Mouse (Mus musculus) cerebellum, adult 2 months (tissue): ENCODE results near the gene Sccpdh. TPM values are rescaled to one million over a fixed set of nuclear protein-coding genes. Genes with fewer than 3 reads are reported as not detected.

Experiments
- DNase-seq, 2 experiments: peaks; one replicate each; pipeline ENCODE4 v3.0.0; 2021
- H3K27ac ChIP-seq: fragments of 200-500 bp; 2 replicates; pipeline ENCODE4 v1.5.1; 2012; ENCODE audit warnings: low read length, control low read depth, inconsistent platforms; ENCODE audit not compliant: insufficient read depth
- H3K27me3 ChIP-seq: fragments of 200-500 bp; 2 replicates; pipeline ENCODE4 v1.6.1; 2012; ENCODE audit warnings: inconsistent platforms, mild to moderate bottlenecking, low read length, moderate library complexity; ENCODE audit not compliant: control insufficient read depth, insufficient read depth
- H3K4me1 ChIP-seq: fragments of 200-500 bp; 2 replicates; pipeline ENCODE4 v1.6.1; 2011; ENCODE audit warnings: low read length; ENCODE audit not compliant: control insufficient read depth, insufficient read depth
- H3K4me3 ChIP-seq: fragments of 200-500 bp; replicated peaks from 2 replicates; pipeline ENCODE3; 2011; ENCODE audit warnings: mild to moderate bottlenecking, low read depth, low read length, control low read depth; ENCODE audit not compliant: insufficient read depth
- CTCF ChIP-seq: fragments of 200-500 bp; IDR thresholded peaks from 2 replicates; pipeline ENCODE4 v1.5.1; 2011; ENCODE audit warnings: low read depth, mild to moderate bottlenecking, control low read depth, low read length, moderate library complexity, borderline replicate concordance; ENCODE audit not compliant: insufficient read depth
- POLR2A ChIP-seq: fragments of 200-500 bp; IDR thresholded peaks from 2 replicates; pipeline ENCODE4 v1.6.1; 2011; ENCODE audit warnings: low read length, control low read depth, borderline replicate concordance; ENCODE audit not compliant: insufficient read depth
- WGBS: fragments of 180-500 bp; shearing (Covaris S2); methylation state at CpG from one replicate; pipeline ENCODE4 v1.1.7; 2018; 5-methylcytosine and 5-hydroxymethylcytosine counted together
- polyA plus RNA-seq: library from polyadenylated mRNA; depleted of rRNA; stranded (reverse); fragments of >200 nt; gene quantifications from 2 replicates; pipeline ENCODE4 v1.2.3, GENCODE M21; 2012; rRNA removed

Gene Sccpdh
- 131 and 140 TPM in 2 replicates for polyA plus RNA-seq

- DNase-seq = peak; percentile 85 to 86
- TF ChIP-seq CTCF (no peak), POLR2A (0 out of 2 replicates have a peak, but pooled peaks have one; percentile 31)
- WGBS = under 1% methylated on average over 82 of the region's 84 CpGs
- Histone ChIP-seq H3K4me1 (peaks cover 3% of the 10 kb centered on the region), H3K4me3 (peak within 1 kb of the TSS; percentile 70), H3K27me3 (no peaks in the 10 kb centered on the region), H3K27ac (peak within 1 kb of the TSS; percentile 6; the same call in 1 of the 2 replicates)
Measured at GRCm38 (mm10) chr1:179668013-179668805, at the start of gene Sccpdh. Gene Sccpdh (plus strand): TSS chr1:179668210.

GRCm38 (mm10) chr1:179622665-179623064 is 45.3 kb upstream of the Sccpdh start:
- H3K4me1 ChIP-seq = peaks cover 4% of the 10 kb centered on the region; the same call in 1 of the 2 replicates
- no peaks in the 10 kb centered on the region for H3K27me3 ChIP-seq
- no peak for TF ChIP-seq POLR2A
- no peak for TF ChIP-seq CTCF
- DNase-seq = no peak
- no peak overlapping the region for H3K4me3 ChIP-seq
- H3K27ac ChIP-seq = no peak overlapping the region
- WGBS = 93% methylated on average over 12 of the region's 12 CpGs

- DNase-seq = peak; percentile 43 to 63
- Histone ChIP-seq H3K27ac (no peak overlapping the region), H3K27me3 (no peaks in the 10 kb centered on the region), H3K4me3 (no peak overlapping the region), H3K4me1 (no peaks in the 10 kb centered on the region)
- WGBS = 55% methylated on average over 4 of the region's 4 CpGs
- peak; percentile 55 for TF ChIP-seq CTCF
- no peak for TF ChIP-seq POLR2A
Measured at GRCm38 (mm10) chr1:179623657-179624056, 44.4 kb upstream of the Sccpdh start.

DNA sequence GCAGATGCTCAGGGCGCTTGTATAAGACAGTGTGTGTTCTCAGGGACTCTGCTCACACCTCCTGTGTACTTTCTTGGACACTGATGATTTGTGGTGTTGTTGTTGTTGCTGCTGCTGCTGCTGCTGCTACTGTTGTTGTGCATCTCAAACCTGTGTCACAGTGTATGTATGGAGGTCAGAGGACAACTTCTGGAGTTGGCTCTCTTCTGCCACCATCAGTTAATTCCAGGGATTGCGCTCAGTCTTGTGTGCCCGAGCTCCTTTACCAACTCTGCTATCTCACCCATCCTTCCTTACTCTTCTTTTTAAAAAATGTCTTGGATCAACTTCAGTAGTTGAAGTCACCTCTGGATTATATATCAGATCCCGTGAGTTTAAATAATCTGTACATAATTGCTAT is 43.7 kb upstream of the Sccpdh start:
- peak; percentile 54 to 70 for DNase-seq
- H3K27ac ChIP-seq = no peak overlapping the region
- no peak overlapping the region for H3K4me3 ChIP-seq
- 71% methylated on average over 4 of the region's 4 CpGs for WGBS
- TF ChIP-seq CTCF = peak; percentile 76
- no peak for TF ChIP-seq POLR2A
- H3K27me3 ChIP-seq = no peaks in the 10 kb centered on the region
- H3K4me1 ChIP-seq = no peaks in the 10 kb centered on the region

- Histone ChIP-seq H3K27me3 (no peaks in the 10 kb centered on the region), H3K27ac (no peak overlapping the region), H3K4me3 (no peak overlapping the region), H3K4me1 (no peaks in the 10 kb centered on the region)
- no peak for DNase-seq
- 88% methylated on average over 4 of the region's 4 CpGs for WGBS
- no peak for TF ChIP-seq POLR2A
- no peak for TF ChIP-seq CTCF
Measured at GRCm38 (mm10) chr1:179627855-179628254, 40.2 kb upstream of the Sccpdh start.

GRCm38 (mm10) chr1:179628438-179629106 is 39.4 kb upstream of the Sccpdh start:
- Histone ChIP-seq H3K4me3 (no peak overlapping the region), H3K4me1 (no peaks in the 10 kb centered on the region), H3K27me3 (no peaks in the 10 kb centered on the region), H3K27ac (no peak overlapping the region)
- DNase-seq = no peak
- no peak for TF ChIP-seq POLR2A
- TF ChIP-seq CTCF = no peak
- 69% methylated on average over 8 of the region's 8 CpGs for WGBS

GRCm38 (mm10) chr1:179629276-179629675 is 38.7 kb upstream of the Sccpdh start:
- H3K4me3 ChIP-seq = no peak overlapping the region
- H3K27me3 ChIP-seq = no peaks in the 10 kb centered on the region
- H3K4me1 ChIP-seq = peaks cover 2% of the 10 kb centered on the region; the same call in 1 of the 2 replicates
- H3K27ac ChIP-seq = no peak overlapping the region
- TF ChIP-seq CTCF = no peak
- no peak for TF ChIP-seq POLR2A
- WGBS = 80% methylated on average over 5 of the region's 5 CpGs
- DNase-seq = no peak

GRCm38 (mm10) chr1:179632746-179633413 is 35.1 kb upstream of the Sccpdh start:
- Histone ChIP-seq H3K4me1 (peaks cover 2% of the 10 kb centered on the region; the same call in 1 of the 2 replicates), H3K27ac (no peak overlapping the region), H3K4me3 (no peak overlapping the region), H3K27me3 (no peaks in the 10 kb centered on the region)
- TF ChIP-seq POLR2A (no peak), CTCF (no peak)
- WGBS = 83% methylated on average over 11 of the region's 11 CpGs
- no peak for DNase-seq
